Mouse (Mus musculus): ENCODE data around the gene Tgfb1i1. TPM values are rescaled to one million over a fixed set of nuclear protein-coding genes. Genes with fewer than 3 reads are reported as not detected.
A peak's percentile ranks its signal among the peaks of the same experiment; 100 is the strongest.

Gene Tgfb1i1
- polyA plus RNA-seq, 1 experiment from 2014 or later = 40.9 TPM

- Histone ChIP-seq H3K27ac (replicated peaks) (0 out of 2 replicates have a peak overlapping the region, but pooled peaks have one; percentile 97), H3K27me3 (ENCODE audit: low read depth, poor library complexity, severe bottlenecking) (no peaks in the 10 kb centered on the region), H3K4me1 (peaks cover 33% of the 10 kb centered on the region), H3K36me3 (peaks cover 23% of the 10 kb centered on the region), H3K4me3 (peak overlapping the region; percentile 70), H3K9me3 (replicated peaks) (no peaks in the 10 kb centered on the region)
- 93% methylated on average over 13 of the region's 13 CpGs for WGBS
- no peak for DNase-seq (ENCODE audit: low spot score)
Measured at GRCm38 (mm10) chr7:128236426-128236825, 10.2 kb upstream of the Tgfb1i1 start.

- Histone ChIP-seq H3K27me3 (ENCODE audit: low read depth, poor library complexity, severe bottlenecking) (no peaks in the 10 kb centered on the region), H3K4me1 (peaks cover 35% of the 10 kb centered on the region), H3K9me3 (replicated peaks) (no peaks in the 10 kb centered on the region), H3K36me3 (peaks cover 29% of the 10 kb centered on the region), H3K27ac (replicated peaks) (peak within 1 kb of the TSS; percentile 97), H3K4me3 (peak within 1 kb of the TSS; percentile 70)
- peak; percentile 88 for DNase-seq (ENCODE audit: low spot score)
- 27% methylated on average over 37 of the region's 37 CpGs for WGBS
Measured at GRCm38 (mm10) chr7:128236856-128237592, 9.6 kb upstream of the Tgfb1i1 start, which contains the start of gene Armc5. TSS of gene Armc5 (plus strand) at chr7:128237342.

- Histone ChIP-seq H3K27ac (replicated peaks) (peak overlapping the region; percentile 97), H3K9me3 (replicated peaks) (no peaks in the 10 kb centered on the region), H3K4me3 (peak overlapping the region; percentile 70), H3K36me3 (peaks cover 34% of the 10 kb centered on the region), H3K4me1 (peaks cover 40% of the 10 kb centered on the region), H3K27me3 (ENCODE audit: low read depth, poor library complexity, severe bottlenecking) (no peaks in the 10 kb centered on the region)
- WGBS = under 1% methylated on average over 25 of the region's 25 CpGs
- no peak for DNase-seq (ENCODE audit: low spot score)
Measured at GRCm38 (mm10) chr7:128237593-128237926, 9.1 kb upstream of the Tgfb1i1 start.

- H3K4me3 ChIP-seq = peak within 1 kb of the TSS; percentile 70
- H3K27ac ChIP-seq (replicated peaks) = peak within 1 kb of the TSS; percentile 97
- peaks cover 46% of the 10 kb centered on the region for H3K4me1 ChIP-seq
Measured at GRCm38 (mm10) chr7:128237927-128238778, 8.5 kb upstream of the Tgfb1i1 start, which contains the start of gene 9130023H24Rik. TSS of gene 9130023H24Rik (minus strand) at chr7:128238031.

GRCm38 (mm10) chr7:128238991-128239390 lies 7.6 kb upstream of the Tgfb1i1 start:
- DNase-seq (ENCODE audit: low spot score) = no peak
- Histone ChIP-seq H3K27ac (replicated peaks) (peak overlapping the region; percentile 97), H3K4me3 (peak overlapping the region; percentile 70), H3K4me1 (peaks cover 52% of the 10 kb centered on the region), H3K9me3 (replicated peaks) (no peaks in the 10 kb centered on the region), H3K36me3 (peaks cover 44% of the 10 kb centered on the region), H3K27me3 (ENCODE audit: low read depth, poor library complexity, severe bottlenecking) (no peaks in the 10 kb centered on the region)
- WGBS = 29% methylated on average over 4 of the region's 4 CpGs

More at GRCm38 (mm10) chr7:128237927-128238778, 8.5 kb upstream of the Tgfb1i1 start, which contains the start of gene 9130023H24Rik:
- under 1% methylated on average over 66 of the region's 72 CpGs for WGBS
- Histone ChIP-seq H3K27me3 (ENCODE audit: low read depth, poor library complexity, severe bottlenecking) (no peaks in the 10 kb centered on the region), H3K9me3 (replicated peaks) (no peaks in the 10 kb centered on the region), H3K36me3 (peaks cover 40% of the 10 kb centered on the region)
- DNase-seq (ENCODE audit: low spot score) = peak; percentile 100

- H3K4me1 ChIP-seq = peaks cover 62% of the 10 kb centered on the region
- H3K9me3 ChIP-seq (replicated peaks) = no peaks in the 10 kb centered on the region
- H3K27me3 ChIP-seq (ENCODE audit: low read depth, poor library complexity, severe bottlenecking) = peaks cover 10% of the 10 kb centered on the region; the same call in 1 of the 2 replicates
- 94% methylated on average over 27 of the region's 27 CpGs for WGBS
- no peak overlapping the region for H3K4me3 ChIP-seq
- no peak overlapping the region for H3K27ac ChIP-seq (replicated peaks)
- peaks cover 57% of the 10 kb centered on the region for H3K36me3 ChIP-seq
- no peak for DNase-seq (ENCODE audit: low spot score)
Measured at GRCm38 (mm10) chr7:128240131-128240784, 6.4 kb upstream of the Tgfb1i1 start.

- no peak for DNase-seq (ENCODE audit: low spot score)
- Histone ChIP-seq H3K4me1 (peaks cover 71% of the 10 kb centered on the region), H3K27me3 (ENCODE audit: low read depth, poor library complexity, severe bottlenecking) (peaks cover 21% of the 10 kb centered on the region), H3K4me3 (no peak overlapping the region), H3K36me3 (peaks cover 53% of the 10 kb centered on the region), H3K27ac (replicated peaks) (0 out of 2 replicates have a peak overlapping the region, but pooled peaks have one; percentile 13), H3K9me3 (replicated peaks) (no peaks in the 10 kb centered on the region)
- WGBS = 96% methylated on average over 16 of the region's 16 CpGs
Measured at GRCm38 (mm10) chr7:128242331-128242730, 4.3 kb upstream of the Tgfb1i1 start.

GRCm38 (mm10) chr7:128243921-128244320 lies 2.7 kb upstream of the Tgfb1i1 start:
- DNase-seq (ENCODE audit: low spot score) = peak; percentile 38
- no peak overlapping the region for H3K4me3 ChIP-seq
- WGBS = 36% methylated on average over 10 of the region's 10 CpGs
- peak overlapping the region; percentile 69 for H3K27ac ChIP-seq (replicated peaks)
- H3K4me1 ChIP-seq = peaks cover 76% of the 10 kb centered on the region
- peaks cover 53% of the 10 kb centered on the region for H3K36me3 ChIP-seq
- peaks cover 33% of the 10 kb centered on the region for H3K27me3 ChIP-seq (ENCODE audit: low read depth, poor library complexity, severe bottlenecking)
- no peaks in the 10 kb centered on the region for H3K9me3 ChIP-seq (replicated peaks)

- WGBS = 81% methylated on average over 18 of the region's 18 CpGs
- H3K4me1 ChIP-seq = peaks cover 71% of the 10 kb centered on the region
- peaks cover 53% of the 10 kb centered on the region for H3K36me3 ChIP-seq
- peak overlapping the region; percentile 69 for H3K27ac ChIP-seq (replicated peaks)
- peaks cover 38% of the 10 kb centered on the region for H3K27me3 ChIP-seq (ENCODE audit: low read depth, poor library complexity, severe bottlenecking)
- no peak overlapping the region for H3K4me3 ChIP-seq
- H3K9me3 ChIP-seq (replicated peaks) = no peaks in the 10 kb centered on the region
- no peak for DNase-seq (ENCODE audit: low spot score)
Measured at GRCm38 (mm10) chr7:128244410-128245025, 2.1 kb upstream of the Tgfb1i1 start.

GRCm38 (mm10) chr7:128245547-128245946 lies 1.1 kb upstream of the Tgfb1i1 start:
- H3K36me3 ChIP-seq = peaks cover 43% of the 10 kb centered on the region
- peaks cover 47% of the 10 kb centered on the region for H3K27me3 ChIP-seq (ENCODE audit: low read depth, poor library complexity, severe bottlenecking)
- 88% methylated on average over 4 of the region's 4 CpGs for WGBS
- H3K27ac ChIP-seq (replicated peaks) = no peak overlapping the region
- no peaks in the 10 kb centered on the region for H3K9me3 ChIP-seq (replicated peaks)
- peaks cover 61% of the 10 kb centered on the region for H3K4me1 ChIP-seq
- H3K4me3 ChIP-seq = no peak overlapping the region
- DNase-seq (ENCODE audit: low spot score) = no peak

- H3K4me1 ChIP-seq = peaks cover 59% of the 10 kb centered on the region
- 3% methylated on average over 13 of the region's 13 CpGs for WGBS
- H3K27ac ChIP-seq (replicated peaks) = peak overlapping the region; percentile 81
- peaks cover 66% of the 10 kb centered on the region for H3K27me3 ChIP-seq (ENCODE audit: low read depth, poor library complexity, severe bottlenecking)
- peaks cover 24% of the 10 kb centered on the region for H3K36me3 ChIP-seq
- H3K4me3 ChIP-seq = peak overlapping the region; percentile 52
- DNase-seq (ENCODE audit: low spot score) = peak; percentile 84
- no peaks in the 10 kb centered on the region for H3K9me3 ChIP-seq (replicated peaks)
Measured at GRCm38 (mm10) chr7:128247443-128247842, 831 bp downstream of the Tgfb1i1 start.
